Mouse (Mus musculus) neural tube, embryonic 15.5 days (tissue): Measurements from ENCODE around the gene Cnksr3. TPM values are rescaled to one million over a fixed set of nuclear protein-coding genes. Genes with fewer than 3 reads are reported as not detected.

Source experiments
- ATAC-seq: fragments of 200-750 bp; cut with Nextera tagmentation; 2 replicates; pipeline ENCODE4 v1.8.0; 2017; ENCODE audit warnings: mild to moderate bottlenecking, moderate TSS enrichment, moderate library complexity; ENCODE audit not compliant: low FRiP score
- H3K27ac ChIP-seq: fragments of 300-500 bp; sonication (generic); replicated peaks from 2 replicates; pipeline ENCODE4 v1.5.1; 2015; ENCODE audit warnings: mild to moderate bottlenecking, inconsistent platforms
- H3K27me3 ChIP-seq: fragments of 300-500 bp; sonication (generic); replicated peaks from 2 replicates; pipeline ENCODE4 v1.6.1; 2015; ENCODE audit warnings: inconsistent platforms
- H3K36me3 ChIP-seq: fragments of 300-500 bp; sonication (generic); 2 replicates; pipeline ENCODE4 v1.6.1; 2015; ENCODE audit warnings: inconsistent platforms
- H3K4me1 ChIP-seq: fragments of 300-500 bp; sonication (generic); 2 replicates; pipeline ENCODE4 v1.6.1; 2015; ENCODE audit warnings: inconsistent platforms
- H3K4me2 ChIP-seq: fragments of 300-500 bp; sonication (generic); 2 replicates; pipeline ENCODE4 v1.6.1; 2015; ENCODE audit warnings: inconsistent platforms, mild to moderate bottlenecking, moderate library complexity
- H3K4me3 ChIP-seq: fragments of 300-500 bp; sonication (generic); replicated peaks from 2 replicates; pipeline ENCODE4 v1.5.1; 2015; ENCODE audit warnings: mild to moderate bottlenecking, inconsistent platforms
- H3K9ac ChIP-seq: fragments of 300-500 bp; sonication (generic); replicated peaks from 2 replicates; pipeline ENCODE4 v1.6.1; 2015; ENCODE audit warnings: mild to moderate bottlenecking, inconsistent platforms
- H3K9me3 ChIP-seq: fragments of 300-500 bp; sonication (generic); replicated peaks from 2 replicates; pipeline ENCODE4 v1.6.1; 2016; ENCODE audit warnings: inconsistent platforms
- WGBS: fragments of 180-500 bp; shearing (Covaris S2); methylation state at CpG from one replicate; pipeline ENCODE4 v1.1.7; 2015; ENCODE audit warnings: mixed read lengths; 5-methylcytosine and 5-hydroxymethylcytosine counted together
- polyA plus RNA-seq: library from polyadenylated mRNA; unstranded; fragments of >200 nt; fragmentation: Nextera tagmentation; extraction: Ambion mirVana; gene quantifications from 2 replicates; pipeline ENCODE4 v1.2.1, GENCODE M21; 2015

Gene Cnksr3
- polyA plus RNA-seq, 1 experiment from 2014 or later, result 2.1 TPM

- Histone ChIP-seq H3K4me1 (peaks cover 10% of the 10 kb centered on the region; the same call in 1 of the 2 replicates), H3K4me2 (no peak overlapping the region), H3K9ac (no peak overlapping the region), H3K9me3 (no peaks in the 10 kb centered on the region), H3K27me3 (no peaks in the 10 kb centered on the region), H3K36me3 (no peaks in the 10 kb centered on the region), H3K4me3 (no peak overlapping the region), H3K27ac (no peak overlapping the region)
- ATAC-seq, result peak; percentile 57; the same call in 1 of the 2 replicates
- WGBS, result 59% methylated on average over 8 of the region's 8 CpGs
These were observed 141.8 kb downstream of the Cnksr3 start for GRCm38 (mm10) chr10:7070100-7070835.

- Histone ChIP-seq H3K9me3 (no peaks in the 10 kb centered on the region), H3K27me3 (no peaks in the 10 kb centered on the region), H3K4me1 (peaks cover 10% of the 10 kb centered on the region; the same call in 1 of the 2 replicates), H3K36me3 (no peaks in the 10 kb centered on the region), H3K9ac (no peak overlapping the region), H3K4me3 (no peak overlapping the region), H3K27ac (no peak overlapping the region), H3K4me2 (no peak overlapping the region)
- no peak for ATAC-seq
- WGBS, result 93% methylated on average over 2 of the region's 2 CpGs
These were observed 142.9 kb downstream of the Cnksr3 start for GRCm38 (mm10) chr10:7069090-7069489.

Other genes with a start within 250 kb of the Cnksr3 start
- 2.7 and 3.9 TPM in 2 replicates for gene Ipcef1, start 159.8 kb downstream of the Cnksr3 start, polyA plus RNA-seq